Mouse (Mus musculus) lung, postnatal 0 days (tissue): ENCODE measurements around the gene Mgmt. TPM values are rescaled to one million over a fixed set of nuclear protein-coding genes. Genes with fewer than 3 reads are reported as not detected.

Experiments used
- ATAC-seq: fragments of 200-750 bp; cut with Nextera tagmentation; 2 replicates; pipeline ENCODE4 v1.8.0; 2017; ENCODE audit warnings: moderate library complexity
- DNase-seq: peaks from one replicate; pipeline ENCODE4 v3.0.0-alpha.2; 2016; ENCODE audit warnings: low spot score
- H3K27ac ChIP-seq: fragments of 300-500 bp; sonication (generic); 2 replicates; pipeline ENCODE4 v1.5.1; 2014; ENCODE audit warnings: antibody characterized with exemption, mild to moderate bottlenecking, low read length, mixed read lengths
- H3K27me3 ChIP-seq: fragments of 300-500 bp; sonication (generic); replicated peaks from 2 replicates; pipeline ENCODE4 v1.6.1; 2014; ENCODE audit warnings: low read length, mixed read lengths; ENCODE audit not compliant: insufficient read depth
- H3K36me3 ChIP-seq: fragments of 300-500 bp; sonication (generic); 2 replicates; pipeline ENCODE4 v1.6.1; 2014; ENCODE audit warnings: low read length, mixed read lengths; ENCODE audit not compliant: insufficient read depth
- H3K4me1 ChIP-seq: fragments of 300-500 bp; sonication (generic); 2 replicates; pipeline ENCODE4 v1.6.1; 2014; ENCODE audit warnings: antibody characterized with exemption, low read depth, low read length, mixed read lengths; ENCODE audit not compliant: insufficient read depth
- H3K4me2 ChIP-seq: fragments of 300-500 bp; sonication (generic); replicated peaks from 2 replicates; pipeline ENCODE4 v1.6.1; 2014; ENCODE audit warnings: low read depth, mild to moderate bottlenecking, low read length, moderate library complexity, mixed read lengths
- H3K4me3 ChIP-seq: fragments of 300-500 bp; sonication (generic); 2 replicates; pipeline ENCODE4 v1.5.1; 2014; ENCODE audit warnings: low read depth, low read length
- H3K9ac ChIP-seq: fragments of 300-500 bp; sonication (generic); replicated peaks from 2 replicates; pipeline ENCODE4 v1.6.1; 2014; ENCODE audit warnings: low read depth, mild to moderate bottlenecking
- H3K9me3 ChIP-seq: fragments of 300-500 bp; sonication (generic); 2 replicates; pipeline ENCODE4 v1.6.1; 2016; ENCODE audit warnings: low read length, mixed read lengths
- CTCF ChIP-seq: IDR thresholded peaks from 2 replicates; pipeline ENCODE4 v1.5.1; 2016; ENCODE audit warnings: antibody characterized with exemption, mild to moderate bottlenecking
- EP300 ChIP-seq: IDR thresholded peaks from 2 replicates; pipeline ENCODE4 v1.6.1; 2016; ENCODE audit warnings: antibody characterized with exemption, mild to moderate bottlenecking, control low read depth
- WGBS: fragments of 180-500 bp; shearing (Covaris S2); extraction: QIAGEN DNeasy Blood & Tissue Kit; methylation state at CpG from one replicate; pipeline ENCODE4 v1.1.7; 2014; 5-methylcytosine and 5-hydroxymethylcytosine counted together
- polyA plus RNA-seq: library from polyadenylated mRNA; unstranded; fragments of >200 nt; fragmentation: Nextera tagmentation; extraction: Ambion mirVana; gene quantifications from 2 replicates; pipeline ENCODE4 v1.2.1, GENCODE M21; 2015

Mgmt gene
- polyA plus RNA-seq, 1 experiment from 2014 or later: 1.8 TPM

DNA sequence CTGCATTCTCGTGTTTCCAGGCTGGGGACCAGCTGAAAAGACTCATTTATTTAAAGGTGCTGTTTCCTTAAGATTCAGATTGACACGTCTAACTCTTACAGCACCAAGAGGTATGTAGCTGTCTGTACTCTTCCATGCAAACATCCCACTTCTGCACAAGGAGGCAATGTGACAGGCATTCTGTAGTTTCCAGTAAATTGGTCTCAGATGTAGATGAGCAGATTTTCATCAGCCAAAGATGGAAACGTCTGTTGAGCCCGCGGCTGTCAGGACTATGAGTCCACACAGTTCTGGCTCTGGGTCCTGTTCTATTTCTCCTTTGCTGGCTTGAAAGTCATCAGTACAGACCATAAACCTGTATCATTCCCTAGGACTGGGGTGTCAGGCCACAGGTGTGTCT is 243.7 kb downstream of the Mgmt start:
- H3K4me3 ChIP-seq: no peak overlapping the region
- ATAC-seq (no peak), DNase-seq (no peak)
- H3K4me2 ChIP-seq: no peak overlapping the region
- no peaks in the 10 kb centered on the region for H3K36me3 ChIP-seq
- H3K9me3 ChIP-seq: no peaks in the 10 kb centered on the region
- 60% methylated on average over 5 of the region's 5 CpGs for WGBS
- H3K4me1 ChIP-seq: no peaks in the 10 kb centered on the region
- no peaks in the 10 kb centered on the region for H3K27me3 ChIP-seq
- H3K9ac ChIP-seq: no peak overlapping the region
- no peak overlapping the region for H3K27ac ChIP-seq
- TF ChIP-seq EP300: no peak
- no peak for TF ChIP-seq CTCF

DNA sequence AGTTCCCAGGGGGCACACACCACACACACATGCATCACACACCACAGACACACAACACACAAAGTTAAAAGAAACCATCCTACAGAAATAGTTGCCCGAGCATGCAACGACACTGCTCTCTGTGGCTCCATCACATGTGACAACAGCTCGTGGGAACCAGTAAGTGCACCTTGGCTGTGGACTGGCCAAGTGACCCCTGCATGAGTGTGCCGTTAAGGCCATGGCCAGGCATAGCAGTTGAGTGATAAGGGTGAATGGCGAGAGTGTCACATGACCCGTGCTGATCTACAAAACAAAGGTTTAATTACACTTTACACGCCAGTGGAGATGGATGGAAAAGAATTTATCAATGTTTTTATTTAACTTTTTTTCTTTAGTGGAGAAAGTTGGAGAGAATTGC is 245.9 kb downstream of the Mgmt start:
- TF ChIP-seq CTCF: no peak
- no peak for TF ChIP-seq EP300
- Histone ChIP-seq H3K27ac (no peak overlapping the region), H3K36me3 (no peaks in the 10 kb centered on the region), H3K4me3 (no peak overlapping the region), H3K4me1 (no peaks in the 10 kb centered on the region), H3K27me3 (no peaks in the 10 kb centered on the region), H3K9ac (no peak overlapping the region), H3K4me2 (no peak overlapping the region), H3K9me3 (no peaks in the 10 kb centered on the region)
- DNase-seq: no peak
- no peak for ATAC-seq
- 67% methylated on average over 7 of the region's 7 CpGs for WGBS

DNA sequence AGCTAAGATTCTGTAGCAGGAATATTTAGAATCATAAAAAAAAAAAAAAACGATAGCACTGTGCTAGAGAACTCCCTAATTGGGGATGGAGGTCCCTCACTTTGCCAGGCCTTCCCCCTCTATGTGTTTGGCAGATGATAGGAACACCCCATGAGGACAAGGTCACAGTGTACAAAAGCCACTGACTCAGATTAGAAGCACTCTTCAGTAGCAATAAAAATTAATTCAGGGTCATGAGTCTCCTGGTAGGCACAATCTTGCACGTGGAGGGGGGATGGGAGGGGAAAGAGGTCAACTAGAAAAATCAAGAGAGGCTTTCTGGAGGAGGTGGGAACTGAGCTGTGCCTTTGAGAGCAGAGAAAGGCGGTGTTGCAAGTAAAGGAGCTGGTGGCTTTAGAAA is 247.0 kb downstream of the Mgmt start:
- 35% methylated on average over 3 of the region's 3 CpGs for WGBS
- ATAC-seq (no peak), DNase-seq (no peak)
- Histone ChIP-seq H3K27me3 (no peaks in the 10 kb centered on the region), H3K36me3 (no peaks in the 10 kb centered on the region), H3K27ac (no peak overlapping the region), H3K4me1 (no peaks in the 10 kb centered on the region), H3K4me2 (no peak overlapping the region), H3K9ac (no peak overlapping the region), H3K4me3 (no peak overlapping the region), H3K9me3 (no peaks in the 10 kb centered on the region)
- TF ChIP-seq CTCF (no peak), EP300 (no peak)

DNA sequence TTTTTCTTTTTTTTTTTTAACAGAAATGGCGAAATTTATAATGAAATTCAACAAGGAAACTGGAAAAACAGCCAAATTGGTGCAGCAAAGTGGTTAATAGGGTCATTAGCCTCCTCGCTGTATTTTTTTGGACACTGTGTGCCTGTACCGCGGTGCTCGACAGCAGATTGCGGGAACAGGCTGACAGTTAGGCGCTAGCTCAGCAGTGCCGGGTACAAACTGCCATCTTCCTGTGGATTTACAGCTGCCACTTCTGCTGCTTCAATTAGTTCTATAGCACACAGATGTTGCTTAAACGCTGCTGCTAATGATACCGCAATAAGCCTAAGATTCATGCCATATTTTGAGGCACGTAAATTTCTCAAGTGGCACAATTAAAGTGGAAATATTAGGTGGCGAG is 252.7 kb downstream of the Mgmt start:
- H3K36me3 ChIP-seq: no peaks in the 10 kb centered on the region
- H3K4me2 ChIP-seq: no peak overlapping the region
- ATAC-seq: no peak
- H3K9ac ChIP-seq: no peak overlapping the region
- H3K4me1 ChIP-seq: no peaks in the 10 kb centered on the region
- no peak for DNase-seq
- H3K9me3 ChIP-seq: no peaks in the 10 kb centered on the region
- no peaks in the 10 kb centered on the region for H3K27me3 ChIP-seq
- H3K27ac ChIP-seq: no peak overlapping the region
- no peak overlapping the region for H3K4me3 ChIP-seq
- no peak for TF ChIP-seq EP300
- no peak for TF ChIP-seq CTCF
- 84% methylated on average over 12 of the region's 12 CpGs for WGBS

DNA sequence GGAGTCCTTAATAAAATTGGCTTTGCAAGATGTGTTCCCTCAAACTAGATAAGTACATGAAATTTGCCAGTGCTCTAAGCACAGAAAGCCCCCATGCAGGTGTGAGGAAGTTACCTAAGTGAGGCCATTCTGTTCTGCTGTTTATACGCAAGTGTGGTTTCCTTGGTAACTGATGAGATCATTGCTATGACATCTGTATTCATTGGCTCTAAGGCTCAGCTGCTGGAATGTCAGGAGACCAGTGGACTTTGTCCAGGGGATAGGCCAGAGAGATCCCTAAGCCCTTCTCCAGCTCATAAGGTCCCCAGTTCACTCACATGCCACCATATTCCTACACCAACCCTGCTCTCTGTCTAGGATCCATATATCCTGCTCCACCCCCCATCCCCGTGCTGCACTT is 257.4 kb downstream of the Mgmt start:
- no peaks in the 10 kb centered on the region for H3K36me3 ChIP-seq
- H3K4me1 ChIP-seq: no peaks in the 10 kb centered on the region
- H3K4me3 ChIP-seq: no peak overlapping the region
- H3K27ac ChIP-seq: no peak overlapping the region
- TF ChIP-seq EP300 (no peak), CTCF (no peak)
- WGBS: 82% methylated on average over 2 of the region's 2 CpGs
- H3K9me3 ChIP-seq: no peaks in the 10 kb centered on the region
- no peak overlapping the region for H3K9ac ChIP-seq
- ATAC-seq (no peak), DNase-seq (no peak)
- no peaks in the 10 kb centered on the region for H3K27me3 ChIP-seq
- no peak overlapping the region for H3K4me2 ChIP-seq

DNA sequence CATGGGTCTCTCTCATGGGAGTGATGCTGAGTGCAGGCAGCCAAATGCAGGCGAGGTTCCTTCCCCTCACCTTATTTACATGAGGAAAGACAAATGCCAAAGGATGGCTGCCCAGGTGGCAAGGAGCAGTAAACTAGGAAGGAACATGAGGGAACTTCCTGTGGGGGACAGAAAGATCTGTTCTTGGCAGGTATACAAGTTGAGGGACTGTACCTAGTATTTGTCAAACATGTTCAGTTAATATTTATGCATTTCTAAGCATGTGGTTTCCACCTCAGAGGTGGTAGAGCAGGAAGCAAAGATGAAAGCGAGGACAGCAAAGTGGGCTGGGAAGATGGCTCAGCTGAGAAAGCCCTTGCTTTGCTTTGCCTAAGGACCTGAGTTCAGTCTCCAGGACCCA is 260.2 kb downstream of the Mgmt start:
- H3K36me3 ChIP-seq: no peaks in the 10 kb centered on the region
- DNase-seq (no peak), ATAC-seq (no peak)
- TF ChIP-seq EP300 (no peak), CTCF (no peak)
- no peak overlapping the region for H3K27ac ChIP-seq
- no peak overlapping the region for H3K4me2 ChIP-seq
- no peak overlapping the region for H3K4me3 ChIP-seq
- no peaks in the 10 kb centered on the region for H3K27me3 ChIP-seq
- WGBS: 61% methylated on average over 2 of the region's 2 CpGs
- no peaks in the 10 kb centered on the region for H3K4me1 ChIP-seq
- no peaks in the 10 kb centered on the region for H3K9me3 ChIP-seq
- H3K9ac ChIP-seq: no peak overlapping the region

DNA sequence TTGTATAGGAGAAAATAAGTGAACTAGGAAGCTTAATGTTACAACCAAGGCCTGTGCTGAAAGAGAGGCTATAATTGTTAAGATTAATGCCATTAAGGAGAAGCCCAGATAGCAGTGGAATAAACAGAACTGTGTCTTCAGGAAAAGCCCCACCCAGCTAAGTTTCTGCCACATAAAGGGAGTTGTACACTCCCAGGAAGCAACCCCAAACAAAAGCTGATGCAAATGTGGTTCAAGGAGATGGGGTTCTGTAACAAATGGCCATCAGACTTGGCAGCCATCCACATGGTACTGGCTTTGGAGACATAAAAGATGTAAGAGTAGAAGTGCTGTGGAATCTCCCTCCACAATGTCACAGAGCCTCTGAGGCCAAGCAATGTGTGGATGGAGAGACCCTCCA is 264.7 kb downstream of the Mgmt start:
- no peak overlapping the region for H3K27ac ChIP-seq
- no peak overlapping the region for H3K4me3 ChIP-seq
- TF ChIP-seq CTCF (no peak), EP300 (0 out of 2 replicates have a peak, but pooled peaks have one; percentile 15)
- no peaks in the 10 kb centered on the region for H3K9me3 ChIP-seq
- H3K9ac ChIP-seq: no peak overlapping the region
- ATAC-seq: peak; percentile 55
- no peaks in the 10 kb centered on the region for H3K27me3 ChIP-seq
- no peak overlapping the region for H3K4me2 ChIP-seq
- no peaks in the 10 kb centered on the region for H3K4me1 ChIP-seq
- peak; percentile 10 for DNase-seq
- H3K36me3 ChIP-seq: no peaks in the 10 kb centered on the region
